In genomic region chr16:90421145-90421544, GRCm38 (mm10) we compare ENCODE assay signal across 11 mouse cellular contexts. TPM values are rescaled to one million over a fixed set of nuclear protein-coding genes. Genes with fewer than 3 reads are reported as not detected.
DNase-seq lines count a peak whose midpoint lies in the region; ATAC-seq lines count a peak whose summit lies in the region.
"Had no signal": no experiment of that assay in that cellular context is flagged by ENCODE, and none has a peak within 500 bp of the region (broad histone marks: within the 10 kb centered on the region; RNA-seq: fewer than 3 reads in every experiment).

No protein-coding gene starts in this region.

- no peaks in the 10 kb centered on the region for H3K9me3 ChIP-seq in lung, embryonic 15.5 days
- no peaks in the 10 kb centered on the region; the same call in 1 of the 2 replicates for H3K9me3 ChIP-seq in forebrain, embryonic 13.5 days (replicated peaks)
- no peaks in the 10 kb centered on the region for H3K9me3 ChIP-seq in limb, embryonic 11.5 days (ENCODE audit: control insufficient read depth, low read length)
- no peaks in the 10 kb centered on the region for H3K9me3 ChIP-seq in stomach, embryonic 14.5 days (ENCODE audit: control insufficient read depth, low read depth, low read length)

- ATAC-seq in lung, embryonic 15.5 days (ENCODE audit: borderline replicate concordance, extremely low read depth, low FRiP score, low TSS enrichment): no peak
- no peak for ATAC-seq in forebrain, embryonic 13.5 days
- ATAC-seq in limb, embryonic 11.5 days (ENCODE audit: insufficient number of reproducible peaks, low FRiP score, low TSS enrichment, low read depth): no peak
- no peak for ATAC-seq in stomach, embryonic 14.5 days (ENCODE audit: insufficient number of reproducible peaks, insufficient read depth, low FRiP score, low read depth)

- WGBS in lung, embryonic 15.5 days: 20% methylated on average over 7 of the region's 7 CpGs
- WGBS in forebrain, embryonic 13.5 days: 5% methylated on average over 7 of the region's 7 CpGs
- 6% methylated on average over 7 of the region's 7 CpGs for WGBS in limb, embryonic 11.5 days
- 11% methylated on average over 7 of the region's 7 CpGs for WGBS in stomach, embryonic 14.5 days

- no peak overlapping the region for H3K9ac ChIP-seq in lung, embryonic 15.5 days
- H3K9ac ChIP-seq in forebrain, embryonic 13.5 days: 0 out of 2 replicates have a peak overlapping the region, but pooled peaks have one; percentile 17
- no peak overlapping the region for H3K9ac ChIP-seq in limb, embryonic 11.5 days (ENCODE audit: low read length)
- H3K9ac ChIP-seq in stomach, embryonic 14.5 days (replicated peaks; ENCODE audit: low read depth, low read length): no peak overlapping the region
- H3K9ac ChIP-seq: liver, embryonic 14.5 days had no signal

- no peaks in the 10 kb centered on the region for H3K36me3 ChIP-seq in lung, embryonic 15.5 days
- H3K36me3 ChIP-seq in forebrain, embryonic 13.5 days (ENCODE audit: poor library complexity, severe bottlenecking): peaks cover 12% of the 10 kb centered on the region
- no peaks in the 10 kb centered on the region for H3K36me3 ChIP-seq in limb, embryonic 11.5 days (ENCODE audit: control insufficient read depth, insufficient read depth, low read length)
- no peaks in the 10 kb centered on the region for H3K36me3 ChIP-seq in stomach, embryonic 14.5 days (ENCODE audit: control insufficient read depth, insufficient read depth, low read length)

- H3K27ac ChIP-seq in lung, embryonic 15.5 days: peak overlapping the region; percentile 56; the same call in 1 of the 2 replicates
- H3K27ac ChIP-seq in forebrain, embryonic 13.5 days: peak overlapping the region; percentile 91
- H3K27ac ChIP-seq in limb, embryonic 11.5 days (replicated peaks; ENCODE audit: low read depth, low read length): peak overlapping the region; percentile 64; the same call in 1 of the 2 replicates
- H3K27ac ChIP-seq in stomach, embryonic 14.5 days (ENCODE audit: low read length): peak overlapping the region; percentile 12; the same call in 1 of the 2 replicates
- H3K27ac ChIP-seq: liver, embryonic 14.5 days had no signal

- H3K27me3 ChIP-seq in lung, embryonic 15.5 days: no peaks in the 10 kb centered on the region
- H3K27me3 ChIP-seq in forebrain, embryonic 13.5 days: no peaks in the 10 kb centered on the region
- H3K27me3 ChIP-seq in limb, embryonic 11.5 days (ENCODE audit: control insufficient read depth, insufficient read depth, low read length): no peaks in the 10 kb centered on the region
- H3K27me3 ChIP-seq in stomach, embryonic 14.5 days (ENCODE audit: control insufficient read depth, insufficient read depth, low read length): no peaks in the 10 kb centered on the region

- H3K4me3 ChIP-seq in lung, embryonic 15.5 days: no peak overlapping the region
- H3K4me3 ChIP-seq in forebrain, embryonic 13.5 days: no peak overlapping the region
- H3K4me3 ChIP-seq in limb, embryonic 11.5 days (ENCODE audit: low read depth, low read length): no peak overlapping the region
- no peak overlapping the region for H3K4me3 ChIP-seq in stomach, embryonic 14.5 days (ENCODE audit: low read depth, low read length)

- H3K4me2 ChIP-seq in lung, embryonic 15.5 days: no peak overlapping the region
- H3K4me2 ChIP-seq in forebrain, embryonic 13.5 days: peak overlapping the region; percentile 34
- 0 out of 2 replicates have a peak overlapping the region, but pooled peaks have one; percentile 20 for H3K4me2 ChIP-seq in limb, embryonic 11.5 days (ENCODE audit: low read depth, severe bottlenecking)
- no peak overlapping the region for H3K4me2 ChIP-seq in stomach, embryonic 14.5 days (replicated peaks; ENCODE audit: low read depth, low read length)

- DNase-seq in lung, postnatal 14 days: no peak
- peak; percentile 39 for DNase-seq in limb, embryonic 11.5 days (ENCODE audit: low spot score)
- no peak for DNase-seq in spleen, postnatal 10 days (ENCODE audit: low spot score in 2 of 2)
- DNase-seq in left cerebral cortex, adult 11 months (ENCODE audit: low spot score): no peak
- no peak for DNase-seq in adrenal gland, postnatal 14 days
- DNase-seq: adrenal gland, postnatal 10 days; thymus, adult 2 months had no signal

- peaks cover 61% of the 10 kb centered on the region for H3K4me1 ChIP-seq in lung, embryonic 15.5 days
- peaks cover 81% of the 10 kb centered on the region for H3K4me1 ChIP-seq in forebrain, embryonic 13.5 days
- H3K4me1 ChIP-seq in limb, embryonic 11.5 days (ENCODE audit: control insufficient read depth, insufficient read depth, low read length): peaks cover 55% of the 10 kb centered on the region
- peaks cover 48% of the 10 kb centered on the region for H3K4me1 ChIP-seq in stomach, embryonic 14.5 days (ENCODE audit: control insufficient read depth, insufficient read depth, low read length)

RNA-seq across cellular contexts. Expression of gene Hunk, which starts 35.3 kb away (rescaled TPM):
- 14.8 and 16.6 TPM in 2 replicates for polyA plus RNA-seq in lung, embryonic 15.5 days (2015; fragmentation: Nextera tagmentation; extraction: Ambion mirVana)
- 10.3 and 11.1 TPM in 2 replicates for polyA plus RNA-seq in forebrain, embryonic 13.5 days (2015; fragmentation: Nextera tagmentation; extraction: Ambion mirVana)
- 19.0 and 22.7 TPM in 2 replicates for polyA plus RNA-seq in limb, embryonic 11.5 days (2014; fragmentation: Nextera tagmentation; extraction: Ambion mirVana)
- polyA plus RNA-seq in stomach, embryonic 14.5 days (2014; fragmentation: Nextera tagmentation; extraction: Ambion mirVana): 10.7 and 11.7 TPM in 2 replicates
- 4.8 and 6.2 TPM in 2 replicates for total RNA-seq in adrenal gland, postnatal 14 days (2021)

Comparison
In these comparisons a context has a peak if more than half of its experiments do, and no peak if none do; other contexts are left out.
1. H3K27ac ChIP-seq: peak in every context shown above with its lines; median percentile 91 in forebrain, embryonic 13.5 days; 64 in limb, embryonic 11.5 days; 56 in lung, embryonic 15.5 days; 12 in stomach, embryonic 14.5 days.
2. H3K4me2 ChIP-seq: peak in forebrain, embryonic 13.5 days (single experiment) and limb, embryonic 11.5 days (single experiment); none in lung, embryonic 15.5 days (single experiment) and stomach, embryonic 14.5 days (single experiment).